ENCODE assay signal across 8 mouse cellular contexts in genomic region chr3:37398661-37399395, GRCm38 (mm10). TPM values are rescaled to one million over a fixed set of nuclear protein-coding genes. Genes with fewer than 3 reads are reported as not detected.
DNase-seq lines count a peak whose midpoint lies in the region; ATAC-seq lines count a peak whose summit lies in the region.

No protein-coding gene starts in this region.

- H3K27ac ChIP-seq in lung, embryonic 15.5 days = peak overlapping the region; percentile 77
- H3K27ac ChIP-seq in forebrain, embryonic 16.5 days (ENCODE audit: low read length) = no peak overlapping the region
- no peak overlapping the region for H3K27ac ChIP-seq in neural tube, embryonic 15.5 days (replicated peaks)

- H3K9ac ChIP-seq in lung, embryonic 15.5 days = no peak overlapping the region
- no peak overlapping the region for H3K9ac ChIP-seq in forebrain, embryonic 16.5 days (replicated peaks; ENCODE audit: low read depth, low read length)
- no peak overlapping the region for H3K9ac ChIP-seq in neural tube, embryonic 15.5 days (replicated peaks)

- H3K9me3 ChIP-seq in lung, embryonic 15.5 days = no peaks in the 10 kb centered on the region
- H3K9me3 ChIP-seq in forebrain, embryonic 16.5 days (ENCODE audit: control insufficient read depth, low read length) = no peaks in the 10 kb centered on the region
- no peaks in the 10 kb centered on the region for H3K9me3 ChIP-seq in neural tube, embryonic 15.5 days (replicated peaks)

- peak; percentile 92 for ATAC-seq in lung, embryonic 15.5 days (ENCODE audit: borderline replicate concordance, extremely low read depth, low FRiP score, low TSS enrichment)
- no peak for ATAC-seq in forebrain, embryonic 16.5 days
- ATAC-seq in neural tube, embryonic 15.5 days (ENCODE audit: low FRiP score) = no peak

- WGBS in lung, embryonic 15.5 days = 50% methylated on average over 7 of the region's 7 CpGs
- WGBS in forebrain, embryonic 16.5 days = 90% methylated on average over 7 of the region's 7 CpGs
- WGBS in neural tube, embryonic 15.5 days = 89% methylated on average over 7 of the region's 7 CpGs

- no peak overlapping the region for H3K4me3 ChIP-seq in lung, embryonic 15.5 days
- H3K4me3 ChIP-seq in forebrain, embryonic 16.5 days (replicated peaks; ENCODE audit: low read length) = no peak overlapping the region
- H3K4me3 ChIP-seq in neural tube, embryonic 15.5 days (replicated peaks) = no peak overlapping the region

- H3K27me3 ChIP-seq in lung, embryonic 15.5 days = no peaks in the 10 kb centered on the region
- no peaks in the 10 kb centered on the region for H3K27me3 ChIP-seq in forebrain, embryonic 16.5 days (replicated peaks; ENCODE audit: control insufficient read depth, insufficient read depth, low read length)
- H3K27me3 ChIP-seq in neural tube, embryonic 15.5 days (replicated peaks) = no peaks in the 10 kb centered on the region

- peak; percentile 5 to 16 for DNase-seq in adrenal gland, postnatal 36 days
- no peak for DNase-seq in adrenal gland, postnatal 4 days (ENCODE audit: low spot score in 2 of 2)
- peak; percentile 67 for DNase-seq in urinary bladder, postnatal 14 days (ENCODE audit: low spot score)
- no peak for DNase-seq in urinary bladder, adult 2 months (ENCODE audit: low spot score)
- no peak for DNase-seq in spleen, adult 12 weeks (ENCODE audit: low spot score)

- H3K4me2 ChIP-seq in lung, embryonic 15.5 days = no peak overlapping the region
- H3K4me2 ChIP-seq in forebrain, embryonic 16.5 days (ENCODE audit: low read length) = no peak overlapping the region
- H3K4me2 ChIP-seq in neural tube, embryonic 15.5 days = no peak overlapping the region

- H3K4me1 ChIP-seq in lung, embryonic 15.5 days = peaks cover 8% of the 10 kb centered on the region; the same call in 1 of the 2 replicates
- H3K4me1 ChIP-seq in forebrain, embryonic 16.5 days (replicated peaks; ENCODE audit: control insufficient read depth, insufficient read depth, low read length) = no peaks in the 10 kb centered on the region; the same call in 1 of the 2 replicates
- H3K4me1 ChIP-seq in neural tube, embryonic 15.5 days = no peaks in the 10 kb centered on the region

- no peaks in the 10 kb centered on the region for H3K36me3 ChIP-seq in lung, embryonic 15.5 days
- H3K36me3 ChIP-seq in forebrain, embryonic 16.5 days (ENCODE audit: control insufficient read depth, insufficient read depth) = no peaks in the 10 kb centered on the region
- no peaks in the 10 kb centered on the region for H3K36me3 ChIP-seq in neural tube, embryonic 15.5 days

RNA-seq across cellular contexts. Expression of gene Spata5, which starts 20.9 kb away (rescaled TPM):
- 10 to 100 TPM; 29.4 to 40.4 TPM for total RNA-seq in adrenal gland, postnatal 36 days (2021)
- total RNA-seq in adrenal gland, postnatal 4 days (2021) = 10 to 100 TPM; 32.0 to 42.8 TPM
- polyA plus RNA-seq in urinary bladder, adult 2 months (2012; rRNA removed) = 6.2 and 8.1 TPM in 2 replicates
- polyA plus RNA-seq in lung, embryonic 15.5 days (2015; fragmentation: Nextera tagmentation; extraction: Ambion mirVana) = 31.5 and 34.8 TPM in 2 replicates
- 36.5 and 37.6 TPM in 2 replicates for polyA plus RNA-seq in forebrain, embryonic 16.5 days (2015; fragmentation: Nextera tagmentation; extraction: Ambion mirVana)
- polyA plus RNA-seq in neural tube, embryonic 15.5 days (2015; fragmentation: Nextera tagmentation; extraction: Ambion mirVana) = 29.5 and 31.7 TPM in 2 replicates

RNA-seq across cellular contexts. Expression of gene Nudt6, which starts 21.2 kb away (rescaled TPM):
- 10 to 100 TPM; 15.3 to 25.7 TPM for total RNA-seq in adrenal gland, postnatal 36 days (2021)
- total RNA-seq in adrenal gland, postnatal 4 days (2021) = 10 to 100 TPM; 17.5 to 18.3 TPM
- polyA plus RNA-seq in urinary bladder, adult 2 months (2012; rRNA removed) = 12.8 and 13.4 TPM in 2 replicates
- 5.5 and 5.9 TPM in 2 replicates for polyA plus RNA-seq in lung, embryonic 15.5 days (2015; fragmentation: Nextera tagmentation; extraction: Ambion mirVana)
- polyA plus RNA-seq in forebrain, embryonic 16.5 days (2015; fragmentation: Nextera tagmentation; extraction: Ambion mirVana) = 5.0 and 6.6 TPM in 2 replicates
- 9.3 and 10.5 TPM in 2 replicates for polyA plus RNA-seq in neural tube, embryonic 15.5 days (2015; fragmentation: Nextera tagmentation; extraction: Ambion mirVana)

RNA-seq across cellular contexts. Expression of gene Fgf2, which starts 50.7 kb away (rescaled TPM):
- total RNA-seq in adrenal gland, postnatal 36 days (2021) = 1 to 10 TPM; 3.0 to 7.0 TPM
- total RNA-seq in adrenal gland, postnatal 4 days (2021) = 1 to 10 TPM; 5.0 to 7.1 TPM
- polyA plus RNA-seq in urinary bladder, adult 2 months (2012; rRNA removed) = 6.1 and 7.0 TPM in 2 replicates
- polyA plus RNA-seq in lung, embryonic 15.5 days (2015; fragmentation: Nextera tagmentation; extraction: Ambion mirVana) = 2.2 and 2.3 TPM in 2 replicates
- 0.39 and 0.41 TPM in 2 replicates for polyA plus RNA-seq in forebrain, embryonic 16.5 days (2015; fragmentation: Nextera tagmentation; extraction: Ambion mirVana)
- polyA plus RNA-seq in neural tube, embryonic 15.5 days (2015; fragmentation: Nextera tagmentation; extraction: Ambion mirVana) = 0.63 and 1.1 TPM in 2 replicates

Comparison
In these comparisons a context has a peak if more than half of its experiments do, and no peak if none do; other contexts are left out.
1. DNase-seq: peak in adrenal gland, postnatal 36 days (2 of 2) and urinary bladder, postnatal 14 days (single experiment); none in adrenal gland, postnatal 4 days (0 of 2), urinary bladder, adult 2 months (single experiment) and spleen, adult 12 weeks (single experiment).